Mouse (Mus musculus): Measurements from ENCODE around the gene Myl10. TPM values are rescaled to one million over a fixed set of nuclear protein-coding genes. Genes with fewer than 3 reads are reported as not detected.

Gene Myl10
- polyA plus RNA-seq, 1 experiment from 2014 or later = not detected

GRCm38 (mm10) chr5:136696516-136696915 is 3.6 kb downstream of the Myl10 start:
- no peaks in the 10 kb centered on the region for H3K27me3 ChIP-seq (ENCODE audit: control insufficient read depth, insufficient read depth, low read length)
- H3K4me2 ChIP-seq (replicated peaks; ENCODE audit: low read depth, low read length) = no peak overlapping the region
- H3K9me3 ChIP-seq (ENCODE audit: control insufficient read depth, low read depth, low read length) = no peaks in the 10 kb centered on the region
- H3K4me1 ChIP-seq (ENCODE audit: control insufficient read depth, insufficient read depth, low read length) = no peaks in the 10 kb centered on the region
- no peak overlapping the region for H3K9ac ChIP-seq (replicated peaks; ENCODE audit: low read depth, low read length)
- no peaks in the 10 kb centered on the region for H3K36me3 ChIP-seq (ENCODE audit: control insufficient read depth, insufficient read depth, low read length)
- no peak overlapping the region for H3K4me3 ChIP-seq (ENCODE audit: low read depth, low read length)
- no peak for ATAC-seq (ENCODE audit: insufficient number of reproducible peaks, insufficient read depth, low FRiP score, low read depth)
- 88% methylated on average over 5 of the region's 5 CpGs for WGBS
- H3K27ac ChIP-seq (ENCODE audit: low read length) = no peak overlapping the region

DNA sequence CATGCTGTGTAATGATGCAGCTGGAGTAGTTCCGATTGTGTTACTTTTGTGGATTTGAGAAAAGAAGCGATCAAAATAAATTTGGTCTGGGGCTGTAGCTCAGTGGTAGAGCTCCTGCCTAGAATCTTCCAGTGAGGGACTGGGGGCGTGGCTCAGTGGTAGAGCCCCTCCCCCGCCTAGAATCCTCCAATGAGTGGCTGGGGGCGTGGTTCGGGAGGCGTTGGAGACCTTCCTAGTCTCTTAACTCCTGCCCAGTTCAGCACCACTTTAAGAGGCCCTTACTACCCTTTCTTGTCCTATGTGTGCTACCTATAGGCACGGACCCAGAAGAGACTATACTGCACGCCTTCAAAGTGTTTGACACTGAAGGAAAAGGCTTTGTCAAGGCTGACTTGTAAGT is 4.7 kb downstream of the Myl10 start:
- H3K27ac ChIP-seq (ENCODE audit: low read length) = no peak overlapping the region
- no peak for ATAC-seq (ENCODE audit: insufficient number of reproducible peaks, insufficient read depth, low FRiP score, low read depth)
- 71% methylated on average over 9 of the region's 9 CpGs for WGBS
- H3K9me3 ChIP-seq (ENCODE audit: control insufficient read depth, low read depth, low read length) = no peaks in the 10 kb centered on the region
- H3K36me3 ChIP-seq (ENCODE audit: control insufficient read depth, insufficient read depth, low read length) = no peaks in the 10 kb centered on the region
- H3K27me3 ChIP-seq (ENCODE audit: control insufficient read depth, insufficient read depth, low read length) = no peaks in the 10 kb centered on the region
- H3K9ac ChIP-seq (replicated peaks; ENCODE audit: low read depth, low read length) = no peak overlapping the region
- H3K4me3 ChIP-seq (ENCODE audit: low read depth, low read length) = no peak overlapping the region
- no peak overlapping the region for H3K4me2 ChIP-seq (replicated peaks; ENCODE audit: low read depth, low read length)
- no peaks in the 10 kb centered on the region for H3K4me1 ChIP-seq (ENCODE audit: control insufficient read depth, insufficient read depth, low read length)

- H3K27ac ChIP-seq (ENCODE audit: low read length) = peak overlapping the region; percentile 21; the same call in 1 of the 2 replicates
- H3K9ac ChIP-seq (replicated peaks; ENCODE audit: low read depth, low read length) = no peak overlapping the region
- H3K27me3 ChIP-seq (ENCODE audit: control insufficient read depth, insufficient read depth, low read length) = no peaks in the 10 kb centered on the region
- H3K4me3 ChIP-seq (ENCODE audit: low read depth, low read length) = no peak overlapping the region
- H3K4me1 ChIP-seq (ENCODE audit: control insufficient read depth, insufficient read depth, low read length) = no peaks in the 10 kb centered on the region
- no peak overlapping the region for H3K4me2 ChIP-seq (replicated peaks; ENCODE audit: low read depth, low read length)
- no peaks in the 10 kb centered on the region for H3K36me3 ChIP-seq (ENCODE audit: control insufficient read depth, insufficient read depth, low read length)
- 0 out of 2 replicates have a peak, but pooled peaks have one; percentile 61 for ATAC-seq (ENCODE audit: insufficient number of reproducible peaks, insufficient read depth, low FRiP score, low read depth)
- no peaks in the 10 kb centered on the region for H3K9me3 ChIP-seq (ENCODE audit: control insufficient read depth, low read depth, low read length)
- 54% methylated on average over 3 of the region's 3 CpGs for WGBS
These were observed 9.3 kb downstream of the Myl10 start for GRCm38 (mm10) chr5:136702159-136702725.

- Histone ChIP-seq H3K9me3 (ENCODE audit: control insufficient read depth, low read depth, low read length) (no peaks in the 10 kb centered on the region), H3K9ac (replicated peaks; ENCODE audit: low read depth, low read length) (no peak overlapping the region), H3K4me2 (replicated peaks; ENCODE audit: low read depth, low read length) (no peak overlapping the region), H3K4me1 (ENCODE audit: control insufficient read depth, insufficient read depth, low read length) (no peaks in the 10 kb centered on the region), H3K4me3 (ENCODE audit: low read depth, low read length) (no peak overlapping the region), H3K36me3 (ENCODE audit: control insufficient read depth, insufficient read depth, low read length) (no peaks in the 10 kb centered on the region), H3K27me3 (ENCODE audit: control insufficient read depth, insufficient read depth, low read length) (no peaks in the 10 kb centered on the region), H3K27ac (ENCODE audit: low read length) (no peak overlapping the region)
- WGBS = 40% methylated on average over 3 of the region's 3 CpGs
- no peak for ATAC-seq (ENCODE audit: insufficient number of reproducible peaks, insufficient read depth, low FRiP score, low read depth)
These were observed 10.8 kb downstream of the Myl10 start for GRCm38 (mm10) chr5:136703751-136704150.

DNA sequence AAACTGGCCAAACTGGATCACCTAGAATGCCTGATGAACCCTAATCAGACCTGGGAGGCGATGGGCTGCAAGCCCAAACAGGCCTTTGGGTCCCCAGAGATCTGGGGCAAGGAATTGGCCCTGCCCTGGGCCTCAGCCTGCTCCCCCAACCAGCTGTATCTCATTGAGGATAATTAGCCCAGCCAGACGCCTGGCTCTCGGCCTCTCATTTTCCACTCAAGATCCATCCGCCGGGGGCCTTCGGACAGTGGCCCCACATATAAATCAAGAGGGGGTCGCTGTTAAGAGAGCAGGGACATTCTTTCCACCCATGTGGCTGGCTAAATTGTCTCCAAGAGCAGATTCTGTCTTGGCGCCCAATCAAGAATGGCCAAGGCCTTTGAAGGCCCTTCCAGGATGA is 11.2 kb downstream of the Myl10 start:
- Histone ChIP-seq H3K36me3 (ENCODE audit: control insufficient read depth, insufficient read depth, low read length) (no peaks in the 10 kb centered on the region), H3K9me3 (ENCODE audit: control insufficient read depth, low read depth, low read length) (no peaks in the 10 kb centered on the region), H3K9ac (replicated peaks; ENCODE audit: low read depth, low read length) (no peak overlapping the region), H3K4me3 (ENCODE audit: low read depth, low read length) (no peak overlapping the region), H3K4me1 (ENCODE audit: control insufficient read depth, insufficient read depth, low read length) (no peaks in the 10 kb centered on the region), H3K27ac (ENCODE audit: low read length) (no peak overlapping the region), H3K27me3 (ENCODE audit: control insufficient read depth, insufficient read depth, low read length) (no peaks in the 10 kb centered on the region), H3K4me2 (replicated peaks; ENCODE audit: low read depth, low read length) (no peak overlapping the region)
- WGBS = 73% methylated on average over 8 of the region's 8 CpGs
- ATAC-seq (ENCODE audit: insufficient number of reproducible peaks, insufficient read depth, low FRiP score, low read depth) = no peak

GRCm38 (mm10) chr5:136705532-136705931 is 12.6 kb downstream of the Myl10 start:
- Histone ChIP-seq H3K36me3 (ENCODE audit: control insufficient read depth, insufficient read depth, low read length) (no peaks in the 10 kb centered on the region), H3K27me3 (ENCODE audit: control insufficient read depth, insufficient read depth, low read length) (no peaks in the 10 kb centered on the region), H3K4me1 (ENCODE audit: control insufficient read depth, insufficient read depth, low read length) (no peaks in the 10 kb centered on the region), H3K27ac (ENCODE audit: low read length) (no peak overlapping the region), H3K4me2 (replicated peaks; ENCODE audit: low read depth, low read length) (no peak overlapping the region), H3K4me3 (ENCODE audit: low read depth, low read length) (no peak overlapping the region), H3K9me3 (ENCODE audit: control insufficient read depth, low read depth, low read length) (no peaks in the 10 kb centered on the region), H3K9ac (replicated peaks; ENCODE audit: low read depth, low read length) (no peak overlapping the region)
- WGBS = 96% methylated on average over 3 of the region's 3 CpGs
- ATAC-seq (ENCODE audit: insufficient number of reproducible peaks, insufficient read depth, low FRiP score, low read depth) = no peak

DNA sequence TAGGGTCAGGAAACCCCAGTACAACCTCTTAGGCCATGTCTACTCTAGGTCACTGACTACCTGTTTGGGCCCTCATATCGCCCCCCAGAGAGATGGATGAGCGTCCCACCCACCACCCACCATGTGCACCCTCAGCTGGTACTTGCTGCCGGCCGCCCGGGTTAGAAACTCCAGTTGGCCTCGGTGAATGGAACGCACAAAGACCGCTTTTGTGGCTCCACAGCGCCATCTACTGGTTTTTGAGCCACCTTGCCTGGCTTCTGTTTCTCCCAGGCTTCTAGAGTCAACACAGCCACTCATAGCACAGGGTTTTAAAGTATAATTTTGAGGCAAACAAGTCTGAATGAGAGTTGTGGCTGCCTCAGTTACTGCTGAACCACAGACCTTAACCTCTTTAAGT is 13.9 kb downstream of the Myl10 start:
- ATAC-seq (ENCODE audit: insufficient number of reproducible peaks, insufficient read depth, low FRiP score, low read depth) = no peak; the same call in 1 of the 2 replicates
- Histone ChIP-seq H3K4me1 (ENCODE audit: control insufficient read depth, insufficient read depth, low read length) (no peaks in the 10 kb centered on the region), H3K27me3 (ENCODE audit: control insufficient read depth, insufficient read depth, low read length) (no peaks in the 10 kb centered on the region), H3K9me3 (ENCODE audit: control insufficient read depth, low read depth, low read length) (no peaks in the 10 kb centered on the region), H3K27ac (ENCODE audit: low read length) (no peak overlapping the region), H3K9ac (replicated peaks; ENCODE audit: low read depth, low read length) (no peak overlapping the region), H3K4me2 (replicated peaks; ENCODE audit: low read depth, low read length) (no peak overlapping the region), H3K36me3 (ENCODE audit: control insufficient read depth, insufficient read depth, low read length) (no peaks in the 10 kb centered on the region), H3K4me3 (ENCODE audit: low read depth, low read length) (no peak overlapping the region)
- WGBS = 0% methylated on average over 9 of the region's 9 CpGs

DNA sequence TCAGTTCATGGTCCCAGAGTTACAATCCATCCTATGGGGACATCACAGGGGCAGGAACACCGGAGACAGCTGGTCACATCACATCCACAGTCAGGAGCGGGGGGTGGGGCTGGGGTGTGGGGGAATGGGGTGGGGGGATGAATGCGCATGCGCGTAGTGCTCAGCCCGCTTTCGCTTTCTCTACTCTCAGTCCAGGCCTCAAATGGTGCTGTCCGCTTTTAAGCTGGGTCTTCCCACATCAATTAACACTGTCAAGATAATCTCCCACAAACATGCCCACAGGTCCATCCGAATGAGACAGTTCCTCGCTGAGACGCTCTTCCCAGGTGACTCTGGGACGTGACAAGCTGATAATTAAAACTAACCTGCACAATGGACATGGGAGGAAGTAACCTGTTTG is 15.2 kb downstream of the Myl10 start:
- ATAC-seq (ENCODE audit: insufficient number of reproducible peaks, insufficient read depth, low FRiP score, low read depth) = no peak
- Histone ChIP-seq H3K4me1 (ENCODE audit: control insufficient read depth, insufficient read depth, low read length) (no peaks in the 10 kb centered on the region), H3K36me3 (ENCODE audit: control insufficient read depth, insufficient read depth, low read length) (no peaks in the 10 kb centered on the region), H3K9ac (replicated peaks; ENCODE audit: low read depth, low read length) (no peak overlapping the region), H3K4me2 (replicated peaks; ENCODE audit: low read depth, low read length) (no peak overlapping the region), H3K27ac (ENCODE audit: low read length) (no peak overlapping the region), H3K9me3 (ENCODE audit: control insufficient read depth, low read depth, low read length) (no peaks in the 10 kb centered on the region), H3K27me3 (ENCODE audit: control insufficient read depth, insufficient read depth, low read length) (no peaks in the 10 kb centered on the region), H3K4me3 (ENCODE audit: low read depth, low read length) (no peak overlapping the region)
- 74% methylated on average over 12 of the region's 12 CpGs for WGBS

GRCm38 (mm10) chr5:136710742-136711141 is 17.8 kb downstream of the Myl10 start:
- ATAC-seq (ENCODE audit: insufficient number of reproducible peaks, insufficient read depth, low FRiP score, low read depth) = no peak
- Histone ChIP-seq H3K4me2 (replicated peaks; ENCODE audit: low read depth, low read length) (no peak overlapping the region), H3K27ac (ENCODE audit: low read length) (no peak overlapping the region), H3K36me3 (ENCODE audit: control insufficient read depth, insufficient read depth, low read length) (no peaks in the 10 kb centered on the region), H3K27me3 (ENCODE audit: control insufficient read depth, insufficient read depth, low read length) (no peaks in the 10 kb centered on the region), H3K4me3 (ENCODE audit: low read depth, low read length) (no peak overlapping the region), H3K9ac (replicated peaks; ENCODE audit: low read depth, low read length) (no peak overlapping the region), H3K9me3 (ENCODE audit: control insufficient read depth, low read depth, low read length) (no peaks in the 10 kb centered on the region), H3K4me1 (ENCODE audit: control insufficient read depth, insufficient read depth, low read length) (no peaks in the 10 kb centered on the region)
- WGBS = 46% methylated on average over 4 of the region's 4 CpGs

All from stomach, embryonic 14.5 days (tissue).